Mouse (Mus musculus) stomach, postnatal 0 days (tissue): ENCODE measurements at regions not wholly inside any gene's neighbourhood (a gene's known extent, or its start where the extent isn't known, plus 50 kb on each side); places are given as distances from the start of the nearest gene placed in this dataset.

Experiments used
- CTCF ChIP-seq: IDR thresholded peaks from 2 replicates; pipeline ENCODE4 v1.5.1; 2016; ENCODE audit warnings: antibody characterized with exemption, low read depth, mild to moderate bottlenecking, moderate library complexity
- EP300 ChIP-seq: optimal IDR thresholded peaks from 2 replicates; pipeline ENCODE3; 2016; ENCODE audit warnings: antibody characterized with exemption

- TF ChIP-seq EP300 (no peak), CTCF (no peak)
These were observed 113.4 kb downstream of the Dusp6 start for GRCm38 (mm10) chr10:99376430-99376829.
